Mouse (Mus musculus) kidney, postnatal 25 days (tissue): ENCODE data around the gene Sema3g.

ENCODE experiments used
- DNase-seq, 2 experiments: peaks; one replicate each; pipeline ENCODE4 v3.0.0; 2021; ENCODE audit warnings: mixed read lengths in 2 of 2

Gene Sema3g

GRCm38 (mm10) chr14:31197547-31198516 is 19.8 kb upstream of the Sema3g start:
- DNase-seq, result peak in 1 of 2 experiments; percentile 57

- no peak for DNase-seq
Observed at GRCm38 (mm10) chr14:31199599-31199998, 18.1 kb upstream of the Sema3g start.

GRCm38 (mm10) chr14:31200038-31200437 is 17.6 kb upstream of the Sema3g start:
- no peak for DNase-seq

- no peak for DNase-seq
Observed at GRCm38 (mm10) chr14:31204844-31205243, 12.8 kb upstream of the Sema3g start.

GRCm38 (mm10) chr14:31205244-31205561 is 12.5 kb upstream of the Sema3g start:
- DNase-seq, result no peak

GRCm38 (mm10) chr14:31205562-31206467 is 11.8 kb upstream of the Sema3g start:
- DNase-seq, result peak; percentile 69 to 85

- peak; percentile 98 to 99 for DNase-seq
Observed at GRCm38 (mm10) chr14:31206472-31206981, 11.1 kb upstream of the Sema3g start.

- DNase-seq, result no peak
Observed at GRCm38 (mm10) chr14:31207070-31207830, 10.4 kb upstream of the Sema3g start.

- no peak for DNase-seq
Observed at GRCm38 (mm10) chr14:31208084-31208483, 9.6 kb upstream of the Sema3g start, which contains the start of gene Tnnc1. TSS of gene Tnnc1 (plus strand) at chr14:31208312.

GRCm38 (mm10) chr14:31209133-31209557 is 8.5 kb upstream of the Sema3g start:
- DNase-seq, result no peak

- no peak for DNase-seq
Observed at GRCm38 (mm10) chr14:31211854-31212253, 5.8 kb upstream of the Sema3g start.

GRCm38 (mm10) chr14:31212499-31212898 is 5.2 kb upstream of the Sema3g start:
- no peak for DNase-seq

GRCm38 (mm10) chr14:31213868-31214267 is 3.8 kb upstream of the Sema3g start:
- no peak for DNase-seq

GRCm38 (mm10) chr14:31214684-31215083 is 3.0 kb upstream of the Sema3g start:
- no peak for DNase-seq

GRCm38 (mm10) chr14:31215157-31216002 is 2.3 kb upstream of the Sema3g start:
- peak; percentile 70 to 85 for DNase-seq

- no peak for DNase-seq
Observed at GRCm38 (mm10) chr14:31216846-31217245, 814 bp upstream of the Sema3g start, which contains the start of gene Nisch. TSS of gene Nisch (minus strand) at chr14:31216946.

GRCm38 (mm10) chr14:31226978-31227377 is 9.3 kb downstream of the Sema3g start:
- DNase-seq, result peak in 1 of 2 experiments; percentile 59

- peak; percentile 48 to 80 for DNase-seq
Observed at GRCm38 (mm10) chr14:31228234-31228633, 10.6 kb downstream of the Sema3g start.

- DNase-seq, result peak in 1 of 2 experiments; percentile 33
Observed at GRCm38 (mm10) chr14:31230442-31230841, 12.8 kb downstream of the Sema3g start.

GRCm38 (mm10) chr14:31232404-31233069 is 14.9 kb downstream of the Sema3g start:
- DNase-seq, result peak in 1 of 2 experiments; percentile 52
